Mouse (Mus musculus) urinary bladder, postnatal 4 days (tissue): ENCODE data around the gene Stard5.
A peak's percentile ranks its signal among the peaks of the same experiment; 100 is the strongest.

Experiments used
- DNase-seq, 2 experiments: peaks; one replicate each; pipeline ENCODE4 v3.0.0; 2021 to 2022; ENCODE audit warnings: low spot score in 2 of 2

The Stard5 gene

GRCm38 (mm10) chr7:83666087-83666595 is 34.4 kb downstream of the Stard5 start:
- no peak for DNase-seq

GRCm38 (mm10) chr7:83667936-83668645 is 36.3 kb downstream of the Stard5 start:
- DNase-seq = peak in 1 of 2 experiments; percentile 26

GRCm38 (mm10) chr7:83668724-83669123 is 37.0 kb downstream of the Stard5 start:
- no peak for DNase-seq

GRCm38 (mm10) chr7:83671573-83671972 is 39.8 kb downstream of the Stard5 start:
- no peak for DNase-seq

- DNase-seq = no peak
Measured at GRCm38 (mm10) chr7:83675545-83676254, 43.9 kb downstream of the Stard5 start.

GRCm38 (mm10) chr7:83677296-83677695 is 45.5 kb downstream of the Stard5 start:
- DNase-seq = no peak

GRCm38 (mm10) chr7:83678506-83678905 is 46.7 kb downstream of the Stard5 start:
- DNase-seq = no peak

GRCm38 (mm10) chr7:83682640-83683274 is 51.0 kb downstream of the Stard5 start:
- no peak for DNase-seq

- DNase-seq = no peak
Measured at GRCm38 (mm10) chr7:83695449-83696212, 63.9 kb downstream of the Stard5 start.

GRCm38 (mm10) chr7:83699066-83699745 is 67.4 kb downstream of the Stard5 start:
- DNase-seq = no peak
